Mouse (Mus musculus): ENCODE measurements around the gene Pde4d. TPM values are rescaled to one million over a fixed set of nuclear protein-coding genes. Genes with fewer than 3 reads are reported as not detected.

Pde4d gene
- polyA plus RNA-seq, 2 experiments = 11.7 to 17.3 TPM

DNA sequence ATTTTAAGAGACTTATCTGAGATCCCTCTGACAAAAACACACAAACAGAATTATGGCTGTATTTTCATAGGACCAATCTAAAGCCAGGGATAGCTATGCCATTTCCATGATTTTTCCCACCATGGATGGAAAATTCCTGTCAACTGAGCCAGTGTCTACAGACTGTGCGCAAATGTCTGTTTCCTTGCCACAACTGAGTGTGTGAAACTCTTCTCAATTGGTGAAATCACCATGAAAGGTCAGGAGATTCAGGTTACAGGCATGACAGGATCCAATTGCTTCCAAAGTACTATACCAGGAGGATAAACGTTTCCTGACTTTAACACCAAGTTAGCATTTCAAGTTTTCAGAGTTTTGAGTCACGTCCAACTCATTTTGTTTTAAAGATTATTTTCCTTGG, 1213.0 kb downstream of the Pde4d start:
- TF ChIP-seq POLR2A (IDR thresholded peaks at IDR 0.05; ENCODE audit: borderline replicate concordance, extremely low read depth, insufficient read depth, insufficient read length) = no peak
- DNase-seq (ENCODE audit: low spot score) (peak; percentile 41), ATAC-seq (ENCODE audit: low FRiP score, low read depth) (peak; percentile 56)

GRCm38 (mm10) chr13:109664956-109665802, 1215.4 kb downstream of the Pde4d start:
- WGBS = 78% methylated on average over 10 of the region's 10 CpGs
- Histone ChIP-seq H3K4me3 (replicated peaks; ENCODE audit: low read length) (no peak overlapping the region), H3K4me2 (replicated peaks; ENCODE audit: low read depth, low read length, severe bottlenecking) (no peak overlapping the region), H3K27me3 (ENCODE audit: control insufficient read depth, insufficient read depth, low read length) (no peaks in the 10 kb centered on the region), H3K4me1 (ENCODE audit: control insufficient read depth, insufficient read depth, low read length) (peaks cover 12% of the 10 kb centered on the region; the same call in 1 of the 2 replicates), H3K27ac (replicated peaks; ENCODE audit: low read depth, low read length) (no peak overlapping the region), H3K9ac (ENCODE audit: low read depth, low read length, severe bottlenecking) (no peak overlapping the region), H3K36me3 (ENCODE audit: control insufficient read depth, insufficient read depth, low read length) (no peaks in the 10 kb centered on the region), H3K9me3 (ENCODE audit: control insufficient read depth, low read length) (no peaks in the 10 kb centered on the region)
- no peak for ATAC-seq (ENCODE audit: low FRiP score, low read depth)
- TF ChIP-seq POLR2A (IDR thresholded peaks at IDR 0.05; ENCODE audit: borderline replicate concordance, extremely low read depth, insufficient read depth, insufficient read length) = no peak
- no peak for DNase-seq (ENCODE audit: low spot score)

More for the DNA sequence above, 1213.0 kb downstream of the Pde4d start:
- no peaks in the 10 kb centered on the region for H3K9me3 ChIP-seq (ENCODE audit: control insufficient read depth, low read length)
- no peaks in the 10 kb centered on the region for H3K36me3 ChIP-seq (ENCODE audit: control insufficient read depth, insufficient read depth, low read length)
- no peak overlapping the region for H3K4me2 ChIP-seq (replicated peaks; ENCODE audit: low read depth, low read length, severe bottlenecking)
- 32% methylated on average over 3 of the region's 3 CpGs for WGBS
- H3K4me1 ChIP-seq (ENCODE audit: control insufficient read depth, insufficient read depth, low read length) = peaks cover 12% of the 10 kb centered on the region; the same call in 1 of the 2 replicates
- no peaks in the 10 kb centered on the region for H3K27me3 ChIP-seq (ENCODE audit: control insufficient read depth, insufficient read depth, low read length)
- no peak overlapping the region for H3K4me3 ChIP-seq (replicated peaks; ENCODE audit: low read length)
- peak overlapping the region; percentile 65; the same call in 1 of the 2 replicates for H3K27ac ChIP-seq (replicated peaks; ENCODE audit: low read depth, low read length)
- H3K9ac ChIP-seq (ENCODE audit: low read depth, low read length, severe bottlenecking) = no peak overlapping the region

- H3K9ac ChIP-seq (ENCODE audit: low read depth, low read length, severe bottlenecking) = no peak overlapping the region
- WGBS = 82% methylated on average over 10 of the region's 10 CpGs
- H3K4me3 ChIP-seq (replicated peaks; ENCODE audit: low read length) = no peak overlapping the region
- H3K9me3 ChIP-seq (ENCODE audit: control insufficient read depth, low read length) = no peaks in the 10 kb centered on the region
- H3K27me3 ChIP-seq (ENCODE audit: control insufficient read depth, insufficient read depth, low read length) = no peaks in the 10 kb centered on the region
- DNase-seq (ENCODE audit: low spot score) = no peak
- no peak overlapping the region for H3K4me2 ChIP-seq (replicated peaks; ENCODE audit: low read depth, low read length, severe bottlenecking)
- peaks cover 12% of the 10 kb centered on the region; the same call in 1 of the 2 replicates for H3K4me1 ChIP-seq (ENCODE audit: control insufficient read depth, insufficient read depth, low read length)
- H3K36me3 ChIP-seq (ENCODE audit: control insufficient read depth, insufficient read depth, low read length) = no peaks in the 10 kb centered on the region
- ATAC-seq (ENCODE audit: low FRiP score, low read depth) = no peak
- no peak for TF ChIP-seq POLR2A (IDR thresholded peaks at IDR 0.05; ENCODE audit: borderline replicate concordance, extremely low read depth, insufficient read depth, insufficient read length)
- H3K27ac ChIP-seq (replicated peaks; ENCODE audit: low read depth, low read length) = 0 out of 2 replicates have a peak overlapping the region, but pooled peaks have one; percentile 27
Observed at GRCm38 (mm10) chr13:109665803-109666403, 1216.2 kb downstream of the Pde4d start.

DNA sequence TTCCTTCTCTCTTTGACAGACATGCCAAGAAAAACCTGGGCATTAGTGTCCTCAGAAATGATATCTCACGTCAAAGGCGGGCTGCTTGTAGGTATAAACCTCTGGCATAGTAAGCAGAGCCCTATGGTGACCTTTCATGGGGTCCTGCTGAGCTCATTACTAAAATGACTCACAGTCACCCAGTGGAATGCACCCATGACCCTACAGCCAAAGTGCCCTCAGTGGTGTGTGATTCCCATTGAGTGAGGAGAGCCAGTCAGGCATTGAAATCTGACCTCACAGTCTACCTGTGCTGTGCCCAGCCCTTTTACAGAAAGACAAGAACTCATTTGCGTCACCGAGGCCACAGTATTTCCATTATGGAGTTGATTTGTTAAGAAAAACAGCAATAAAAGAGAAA, 1220.2 kb downstream of the Pde4d start:
- no peak for TF ChIP-seq POLR2A (IDR thresholded peaks at IDR 0.05; ENCODE audit: borderline replicate concordance, extremely low read depth, insufficient read depth, insufficient read length)

DNA sequence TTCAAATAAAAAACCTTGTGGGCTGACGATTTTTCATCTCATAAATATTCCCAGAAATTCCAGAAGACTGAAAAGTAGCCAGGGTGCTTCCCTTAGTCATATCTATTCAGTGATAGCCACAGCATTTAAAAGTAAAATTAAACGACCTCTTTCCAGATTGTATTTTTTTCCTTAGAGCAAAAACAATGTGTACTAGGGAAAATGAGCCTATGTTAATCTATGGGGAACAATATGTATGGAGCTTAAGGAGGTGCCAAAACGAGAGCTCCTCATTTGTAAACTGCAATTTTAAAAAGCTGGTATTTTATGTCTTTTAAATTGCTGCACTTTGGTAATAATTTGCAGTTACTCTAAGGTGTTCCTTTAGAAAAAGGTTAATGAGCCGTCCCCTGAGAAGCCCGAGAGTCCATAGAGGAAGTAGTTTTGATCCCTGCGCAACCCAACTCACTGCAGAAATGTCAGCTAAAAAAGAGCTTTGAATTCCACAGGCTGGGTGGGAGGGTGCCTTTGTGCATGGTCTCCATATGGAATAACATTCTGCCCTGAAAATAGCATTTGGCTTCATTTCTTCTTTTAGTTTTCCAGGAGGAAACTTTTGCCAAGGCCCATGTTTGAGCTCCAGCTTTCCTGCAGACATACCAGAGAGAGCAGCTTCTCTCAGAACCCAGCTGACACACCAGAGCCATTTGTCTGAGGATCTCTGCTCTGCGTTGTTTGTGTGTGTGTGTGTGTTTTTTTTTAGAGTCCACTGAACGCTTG, 1222.0 kb downstream of the Pde4d start:
- no peaks in the 10 kb centered on the region for H3K36me3 ChIP-seq (ENCODE audit: control insufficient read depth, insufficient read depth, low read length)
- no peaks in the 10 kb centered on the region for H3K27me3 ChIP-seq (ENCODE audit: control insufficient read depth, insufficient read depth, low read length)
- DNase-seq (ENCODE audit: low spot score) (no peak), ATAC-seq (ENCODE audit: low FRiP score, low read depth) (no peak)
- no peak for TF ChIP-seq POLR2A (IDR thresholded peaks at IDR 0.05; ENCODE audit: borderline replicate concordance, extremely low read depth, insufficient read depth, insufficient read length)
- H3K9ac ChIP-seq (ENCODE audit: low read depth, low read length, severe bottlenecking) = no peak overlapping the region
- WGBS = 28% methylated on average over 8 of the region's 8 CpGs
- H3K4me3 ChIP-seq (replicated peaks; ENCODE audit: low read length) = no peak overlapping the region
- H3K9me3 ChIP-seq (ENCODE audit: control insufficient read depth, low read length) = no peaks in the 10 kb centered on the region
- H3K4me1 ChIP-seq (ENCODE audit: control insufficient read depth, insufficient read depth, low read length) = no peaks in the 10 kb centered on the region
- no peak overlapping the region for H3K27ac ChIP-seq (replicated peaks; ENCODE audit: low read depth, low read length)
- H3K4me2 ChIP-seq (replicated peaks; ENCODE audit: low read depth, low read length, severe bottlenecking) = no peak overlapping the region

More for the DNA sequence above, 1220.2 kb downstream of the Pde4d start:
- Histone ChIP-seq H3K27ac (replicated peaks; ENCODE audit: low read depth, low read length) (no peak overlapping the region), H3K4me2 (replicated peaks; ENCODE audit: low read depth, low read length, severe bottlenecking) (no peak overlapping the region), H3K36me3 (ENCODE audit: control insufficient read depth, insufficient read depth, low read length) (no peaks in the 10 kb centered on the region), H3K9ac (ENCODE audit: low read depth, low read length, severe bottlenecking) (no peak overlapping the region), H3K9me3 (ENCODE audit: control insufficient read depth, low read length) (no peaks in the 10 kb centered on the region), H3K4me3 (replicated peaks; ENCODE audit: low read length) (no peak overlapping the region), H3K27me3 (ENCODE audit: control insufficient read depth, insufficient read depth, low read length) (no peaks in the 10 kb centered on the region), H3K4me1 (ENCODE audit: control insufficient read depth, insufficient read depth, low read length) (no peaks in the 10 kb centered on the region)
- DNase-seq (ENCODE audit: low spot score) (no peak), ATAC-seq (ENCODE audit: low FRiP score, low read depth) (no peak)
- 66% methylated on average over 4 of the region's 4 CpGs for WGBS

All from limb, embryonic 14.5 days (tissue).